Mouse (Mus musculus) CH12.LX (cell line): ENCODE measurements around the gene Fam19a2. TPM values are rescaled to one million over a fixed set of nuclear protein-coding genes. Genes with fewer than 3 reads are reported as not detected.

ENCODE experiments used
- DNase-seq: peaks from one replicate; pipeline ENCODE4 v3.0.0-alpha.2; 2013; ENCODE audit errors: extremely low read depth
- H3K27ac ChIP-seq: 2 replicates; pipeline ENCODE4 v1.5.1; 2012; ENCODE audit warnings: low read depth, mild to moderate bottlenecking, control low read depth, moderate library complexity; ENCODE audit not compliant: insufficient read depth
- H3K27me3 ChIP-seq: replicated peaks from 2 replicates; pipeline ENCODE3; 2012; ENCODE audit warnings: inconsistent platforms
- H3K36me3 ChIP-seq, 2 experiments: replicated peaks in 1 of 2; 2 replicates each; pipeline versions ENCODE3 to v1.6.1; 2012; ENCODE audit warnings: inconsistent platforms in 1 of 2, low read length in 1 of 2, mild to moderate bottlenecking in 1 of 2, mixed read lengths in 1 of 2, moderate library complexity in 1 of 2; ENCODE audit not compliant: control insufficient read depth in 1 of 2, insufficient read depth in 1 of 2
- H3K4me1 ChIP-seq, 2 experiments: 2 replicates each; pipeline ENCODE4 v1.6.1; 2012; ENCODE audit warnings: inconsistent platforms in 1 of 2, moderate library complexity in 1 of 2; ENCODE audit not compliant: insufficient read depth in 2 of 2, control insufficient read depth in 1 of 2
- H3K4me2 ChIP-seq: 2 replicates; pipeline ENCODE4 v1.6.1; 2012; ENCODE audit warnings: low read depth, mild to moderate bottlenecking, control low read depth; ENCODE audit not compliant: poor library complexity, insufficient read depth, severe bottlenecking
- H3K4me3 ChIP-seq, 3 experiments: fragments of 150-350 bp in 1 of 3; sonication (generic) in 1 of 3; replicated peaks in 1 of 3; 2 replicates each; pipeline versions ENCODE3 to v1.5.1; 2011 to 2012; ENCODE audit warnings: low read depth in 2 of 3, low read length in 2 of 3, mild to moderate bottlenecking in 2 of 3, moderate library complexity in 2 of 3, control low read depth in 1 of 3, improper control_type of control experiment in 1 of 3, inconsistent platforms in 1 of 3, mixed read lengths in 1 of 3; ENCODE audit not compliant: poor library complexity in 1 of 3
- H3K79me2 ChIP-seq: replicated peaks from 2 replicates; pipeline ENCODE4 v1.6.1; 2012; ENCODE audit warnings: mild to moderate bottlenecking, moderate library complexity; ENCODE audit not compliant: control insufficient read depth, poor library complexity, insufficient read depth, severe bottlenecking; ENCODE audit errors: extremely low read depth
- H3K9ac ChIP-seq: 2 replicates; pipeline ENCODE4 v1.6.1; 2012; ENCODE audit warnings: low read depth, mild to moderate bottlenecking, control low read depth, moderate library complexity; ENCODE audit not compliant: insufficient read depth
- H3K9me3 ChIP-seq: replicated peaks from 2 replicates; pipeline ENCODE3; 2012; ENCODE audit warnings: low read length, inconsistent platforms, mixed read lengths
- CHD1 ChIP-seq: IDR thresholded peaks from 2 replicates; pipeline ENCODE4 v1.6.1; 2012; ENCODE audit warnings: low read depth, low read length, improper control_type of control experiment, inconsistent platforms
- CHD2 ChIP-seq: IDR thresholded peaks from 2 replicates; pipeline ENCODE4 v1.6.1; 2011; ENCODE audit warnings: low read length, improper control_type of control experiment
- CTCF ChIP-seq, 2 experiments: IDR thresholded peaks in 1 of 2; conservative IDR thresholded peaks in 1 of 2; 2 replicates each; pipeline ENCODE4 v1.5.1; 2011 to 2012; ENCODE audit warnings: low read depth in 2 of 2, low read length in 2 of 2, improper control_type of control experiment in 1 of 2, inconsistent platforms in 1 of 2, mild to moderate bottlenecking in 1 of 2, moderate library complexity in 1 of 2
- E2F4 ChIP-seq: IDR thresholded peaks from 2 replicates; pipeline ENCODE4 v1.6.1; 2011; ENCODE audit warnings: low read depth, low read length, improper control_type of control experiment; ENCODE audit not compliant: insufficient replicate concordance
- ELF1 ChIP-seq: IDR thresholded peaks from 2 replicates; pipeline ENCODE4 v1.6.1; 2014; ENCODE audit warnings: low read depth, mild to moderate bottlenecking, inconsistent platforms, low read length, improper control_type of control experiment
- EP300 ChIP-seq: IDR thresholded peaks from 2 replicates; pipeline ENCODE4 v1.6.1; 2011; ENCODE audit warnings: low read length, improper control_type of control experiment
- ETS1 ChIP-seq: conservative IDR thresholded peaks from 2 replicates; pipeline ENCODE4 v1.6.1; 2012; ENCODE audit warnings: low read depth, mild to moderate bottlenecking, inconsistent platforms, low read length, improper control_type of control experiment, moderate library complexity
- GABPA ChIP-seq: IDR thresholded peaks from 2 replicates; pipeline ENCODE4 v1.6.1; 2012; ENCODE audit warnings: low read depth, low read length, improper control_type of control experiment, inconsistent platforms; ENCODE audit not compliant: insufficient replicate concordance
- JUN ChIP-seq: IDR thresholded peaks from 2 replicates; pipeline ENCODE4 v1.6.1; 2011; ENCODE audit warnings: low read depth, mild to moderate bottlenecking, low read length, improper control_type of control experiment, moderate library complexity; ENCODE audit not compliant: insufficient read depth
- JUND ChIP-seq: conservative IDR thresholded peaks from 2 replicates; pipeline ENCODE4 v1.6.1; 2011; ENCODE audit warnings: low read depth, low read length, improper control_type of control experiment
- MAX ChIP-seq: IDR thresholded peaks from 2 replicates; pipeline ENCODE4 v1.6.1; 2011; ENCODE audit warnings: low read length, improper control_type of control experiment
- MAZ ChIP-seq: IDR thresholded peaks from 2 replicates; pipeline ENCODE4 v1.6.1; 2012; ENCODE audit warnings: low read depth, mild to moderate bottlenecking, inconsistent platforms, low read length, improper control_type of control experiment, moderate library complexity
- MEF2A ChIP-seq: IDR thresholded peaks from 2 replicates; pipeline ENCODE4 v1.6.1; 2014; ENCODE audit warnings: low read depth, mild to moderate bottlenecking, inconsistent platforms, low read length, improper control_type of control experiment, borderline replicate concordance
- PAX5 ChIP-seq: IDR thresholded peaks from 2 replicates; pipeline ENCODE4 v1.6.1; 2012; ENCODE audit warnings: low read length, inconsistent platforms, mixed read lengths
- POLR2A ChIP-seq: IDR thresholded peaks from 2 replicates; pipeline ENCODE4 v1.6.1; 2011; ENCODE audit warnings: low read depth, mild to moderate bottlenecking, improper control_type of control experiment, low read length
- RCOR1 ChIP-seq: conservative IDR thresholded peaks from 2 replicates; pipeline ENCODE4 v1.6.1; 2012; ENCODE audit warnings: low read depth, mild to moderate bottlenecking, inconsistent platforms, low read length, improper control_type of control experiment
- TBP ChIP-seq: conservative IDR thresholded peaks from 2 replicates; pipeline ENCODE4 v1.6.1; 2011; ENCODE audit warnings: low read depth, low read length, improper control_type of control experiment
- TCF12 ChIP-seq: IDR thresholded peaks from 2 replicates; pipeline ENCODE4 v1.6.1; 2014; ENCODE audit warnings: low read depth, mild to moderate bottlenecking, inconsistent platforms, low read length, improper control_type of control experiment
- ZC3H11A ChIP-seq: IDR thresholded peaks from 2 replicates; pipeline ENCODE4 v1.6.1; 2012; ENCODE audit warnings: low read depth, mild to moderate bottlenecking, inconsistent platforms, low read length, improper control_type of control experiment
- dilution Hi-C: fragments of 300-500 bp; cut with MboI; formaldehyde crosslinking; loops from 2 replicates; pipeline ENCODE4 v1.14.3; 2020; ENCODE audit warnings: low sequenced_read_pairs; ENCODE audit not compliant: extremely low pct_unique_long_range_greater_than_20kb, extremely low pct_ligation_motif_present
- in situ Hi-C: fragments of 300-500 bp; cut with MboI; formaldehyde crosslinking; loops from 3 replicates; pipeline ENCODE4 v1.14.3; 2019; ENCODE audit warnings: low sequenced_read_pairs, low pct_ligation_motif_present, low pct_unique_long_range_greater_than_20kb, mixed read lengths
- polyA plus RNA-seq: library from polyadenylated mRNA; unstranded; fragments of >175 nt; gene quantifications from 2 replicates; pipeline ENCODE4 v1.2.1, GENCODE M21; 2012; ENCODE audit warnings: low read depth; ENCODE audit not compliant: insufficient read length
- total RNA-seq, 2 experiments: library from RNA; depleted of rRNA; stranded (reverse); fragments of 300-350 nt in 1 of 2; fragments of >200 nt in 1 of 2; gene quantifications; 2 replicates each; pipeline ENCODE4 v1.2.3; 2012 to 2014

The Fam19a2 gene
- total and polyA plus RNA-seq, 3 experiments = not detected

DNA sequence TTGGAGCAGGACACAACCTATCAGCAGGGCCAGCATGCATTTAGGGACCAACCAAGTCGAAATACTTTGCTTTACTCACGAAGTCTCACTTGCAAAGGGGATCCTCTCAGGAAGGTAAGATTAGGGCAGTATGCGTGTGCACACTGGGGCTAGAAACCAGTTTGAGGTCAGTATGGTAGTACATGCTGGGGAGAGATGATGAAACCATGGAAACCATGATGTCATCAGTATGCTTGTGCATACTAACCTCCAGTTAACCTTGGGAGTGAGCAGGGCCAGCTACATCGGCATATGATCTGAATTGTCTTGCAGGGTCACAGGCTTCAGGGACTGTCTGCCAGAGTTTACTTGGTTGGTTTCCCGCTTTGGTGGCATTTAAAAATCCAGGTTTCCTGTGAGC is 77.5 kb downstream of the Fam19a2 start:
- no peaks in the 10 kb centered on the region for H3K36me3 ChIP-seq
- H3K9me3 ChIP-seq = peaks cover 34% of the 10 kb centered on the region
- no peak for DNase-seq
- no peak overlapping the region for H3K27ac ChIP-seq
- TF ChIP-seq JUND = no peak
- TF ChIP-seq PAX5 = no peak
- H3K4me3 ChIP-seq = no peak overlapping the region
- no peaks in the 10 kb centered on the region for H3K27me3 ChIP-seq
- no peaks in the 10 kb centered on the region for H3K4me1 ChIP-seq
- no peak overlapping the region for H3K4me2 ChIP-seq
- dilution Hi-C loops (no loop called here), in situ Hi-C loops (no loop called here)
- no peaks in the 10 kb centered on the region for H3K79me2 ChIP-seq
- no peak overlapping the region for H3K9ac ChIP-seq

DNA sequence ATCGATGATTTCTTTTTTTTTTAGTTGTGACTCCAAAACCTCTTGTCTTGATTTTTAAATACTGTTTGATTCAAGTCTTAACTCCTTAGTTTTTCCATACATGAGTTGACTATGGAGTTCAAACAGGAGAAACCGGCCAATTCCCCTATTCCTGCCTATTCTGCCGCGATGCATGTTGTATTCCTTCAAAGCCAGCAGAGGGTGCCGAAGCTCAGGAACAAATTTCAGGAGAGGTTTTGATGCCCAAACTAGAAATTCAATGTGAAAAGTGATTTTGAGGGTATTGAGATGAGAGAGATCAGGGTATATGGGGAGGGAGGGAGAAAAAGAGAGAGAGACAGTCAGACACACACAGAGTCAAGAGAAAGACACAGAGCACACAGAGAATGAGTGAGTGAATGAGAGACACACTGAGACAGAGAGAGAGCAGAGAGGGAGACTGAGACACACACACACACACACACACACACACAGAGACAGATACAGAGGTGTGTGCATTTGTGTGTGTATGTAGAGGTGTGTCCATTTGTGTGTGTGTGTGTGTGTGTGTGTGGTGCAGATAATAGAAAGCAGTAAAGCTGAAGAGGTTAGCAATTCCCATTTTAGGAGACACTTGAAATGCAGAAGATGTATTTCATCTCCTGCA is 78.9 kb downstream of the Fam19a2 start:
- TF ChIP-seq MAZ (no peak), TCF12 (no peak)
- Histone ChIP-seq H3K4me2 (no peak overlapping the region), H3K4me3 (no peak overlapping the region), H3K27me3 (no peaks in the 10 kb centered on the region), H3K36me3 (no peaks in the 10 kb centered on the region), H3K4me1 (no peaks in the 10 kb centered on the region), H3K79me2 (no peaks in the 10 kb centered on the region), H3K9me3 (peaks cover 32% of the 10 kb centered on the region), H3K27ac (no peak overlapping the region), H3K9ac (no peak overlapping the region)
- DNase-seq = no peak
- dilution Hi-C loops = no loop called here
- in situ Hi-C loops = no loop called here

DNA sequence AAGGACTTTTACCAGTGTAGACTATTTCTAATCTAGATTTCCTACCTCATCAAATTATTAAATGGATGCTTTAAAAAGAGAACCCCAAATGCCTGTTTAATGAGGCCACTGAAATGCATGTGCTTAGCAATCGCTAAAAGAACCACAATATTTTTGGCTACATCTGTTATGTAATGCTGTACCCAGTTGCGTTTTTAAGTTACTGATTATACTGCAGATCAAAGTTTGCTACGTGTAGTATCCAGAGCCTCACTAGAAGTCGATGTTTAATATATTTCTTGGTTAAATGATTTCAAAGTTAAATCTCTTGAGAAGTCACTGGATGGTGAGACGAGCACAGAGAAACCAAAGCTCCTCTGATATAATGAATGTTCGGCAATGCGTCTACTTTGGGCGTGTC is 82.5 kb downstream of the Fam19a2 start:
- no peak for DNase-seq
- no peak for TF ChIP-seq GABPA
- TF ChIP-seq ELF1 = no peak
- TF ChIP-seq CTCF (conservative IDR thresholded peaks at IDR 0.05 in 1 of 2, IDR thresholded peaks at IDR 0.05 in 1 of 2; ENCODE audit: low read depth in 2 of 2, low read length in 2 of 2) = no peak
- no peak for TF ChIP-seq TBP
- no peak for TF ChIP-seq JUN
- TF ChIP-seq POLR2A = no peak
- TF ChIP-seq EP300 = no peak
- no peak for TF ChIP-seq RCOR1
- TF ChIP-seq PAX5 = no peak
- no peak for TF ChIP-seq E2F4
- no peak for TF ChIP-seq ETS1
- TF ChIP-seq CHD2 = no peak
- no peak for TF ChIP-seq MEF2A
- TF ChIP-seq ZC3H11A = no peak
- no peak for TF ChIP-seq CHD1
- no peak for TF ChIP-seq MAX
- Histone ChIP-seq H3K79me2 (no peaks in the 10 kb centered on the region), H3K27ac (no peak overlapping the region), H3K9ac (no peak overlapping the region), H3K4me3 (no peak overlapping the region), H3K36me3 (no peaks in the 10 kb centered on the region), H3K27me3 (no peaks in the 10 kb centered on the region), H3K4me2 (no peak overlapping the region), H3K4me1 (no peaks in the 10 kb centered on the region), H3K9me3 (peaks cover 30% of the 10 kb centered on the region)
- dilution Hi-C loops = no loop called here
- in situ Hi-C loops = no loop called here
